Mouse (Mus musculus): ENCODE measurements around the gene Phf14.

GRCm38 (mm10) chr6:12021480-12021879 lies 113.9 kb downstream of the Phf14 start:
- TF ChIP-seq POLR2A (IDR thresholded peaks at IDR 0.05; ENCODE audit: insufficient read depth, low read depth, low read length) (no peak), CTCF (IDR thresholded peaks at IDR 0.05; ENCODE audit: insufficient read depth, low read depth, low read length) (no peak)
